Mouse (Mus musculus): ENCODE data around the gene Tmem232.

GRCm38 (mm10) chr17:65252160-65252559 lies 288.4 kb downstream of the Tmem232 start:
- no peak for TF ChIP-seq POLR2A (IDR thresholded peaks at IDR 0.05; ENCODE audit: insufficient read depth, low read length)
- no peak for TF ChIP-seq CTCF (IDR thresholded peaks at IDR 0.05; ENCODE audit: low read depth, low read length)
- TF ChIP-seq EP300 (IDR thresholded peaks at IDR 0.05; ENCODE audit: insufficient read depth, low read depth, low read length): no peak
